Mouse (Mus musculus) retina, adult 2 months (tissue): ENCODE data around the gene Ankle1.
A peak's percentile ranks its signal among the peaks of the same experiment; 100 is the strongest.

Source experiments
- DNase-seq: peaks from one replicate; pipeline ENCODE4 v3.0.0-alpha.2; 2012; ENCODE audit warnings: low read depth, low spot score

Ankle1 gene

DNA sequence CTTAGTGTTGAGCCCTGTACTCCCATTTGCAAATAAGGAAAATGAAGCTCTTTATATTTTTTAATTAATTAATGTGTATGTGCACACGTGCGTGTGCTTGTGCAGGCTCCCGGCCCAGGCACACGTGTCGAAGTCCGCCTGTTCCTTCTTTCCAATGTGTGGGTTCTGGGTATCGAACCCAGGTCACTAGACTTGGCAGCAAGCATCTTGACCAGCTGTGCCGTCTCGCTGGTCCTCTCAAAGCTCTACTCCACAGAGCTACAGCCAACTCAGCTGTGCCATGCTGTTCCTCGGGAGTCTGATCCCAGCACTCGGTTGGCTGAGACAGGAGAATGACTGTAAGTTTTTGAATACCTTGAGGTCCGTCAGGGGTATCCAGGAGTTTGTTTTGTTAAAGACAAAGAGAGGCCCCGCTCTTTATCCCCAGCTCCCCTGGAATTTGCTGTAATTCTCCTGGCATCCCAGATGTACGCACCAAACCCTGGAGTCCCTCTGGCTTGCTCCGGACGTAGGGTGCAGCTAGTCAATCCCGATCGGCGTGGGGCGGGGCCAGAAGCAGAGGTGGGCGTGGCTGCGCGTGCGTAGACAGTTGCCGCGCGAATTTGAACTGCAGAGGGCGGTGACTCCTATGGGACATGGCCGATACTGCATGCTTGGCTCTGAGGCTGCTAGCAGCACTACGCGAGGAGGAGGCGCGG lies at the start of gene Ankle1:
Gene Ankle1, plus strand, starts transcription at position 610 of the 698 bp plus-strand sequence.
- DNase-seq, result peak; percentile 76

- DNase-seq, result no peak
Observed at GRCm38 (mm10) chr8:71358026-71358425, 47.8 kb upstream of the Ankle1 start.

- DNase-seq, result peak; percentile 80
Observed at GRCm38 (mm10) chr8:71366771-71367528, 38.9 kb upstream of the Ankle1 start, which contains the start of gene Use1. Gene Use1, plus strand, starts transcription at chr8:71366848.

DNA sequence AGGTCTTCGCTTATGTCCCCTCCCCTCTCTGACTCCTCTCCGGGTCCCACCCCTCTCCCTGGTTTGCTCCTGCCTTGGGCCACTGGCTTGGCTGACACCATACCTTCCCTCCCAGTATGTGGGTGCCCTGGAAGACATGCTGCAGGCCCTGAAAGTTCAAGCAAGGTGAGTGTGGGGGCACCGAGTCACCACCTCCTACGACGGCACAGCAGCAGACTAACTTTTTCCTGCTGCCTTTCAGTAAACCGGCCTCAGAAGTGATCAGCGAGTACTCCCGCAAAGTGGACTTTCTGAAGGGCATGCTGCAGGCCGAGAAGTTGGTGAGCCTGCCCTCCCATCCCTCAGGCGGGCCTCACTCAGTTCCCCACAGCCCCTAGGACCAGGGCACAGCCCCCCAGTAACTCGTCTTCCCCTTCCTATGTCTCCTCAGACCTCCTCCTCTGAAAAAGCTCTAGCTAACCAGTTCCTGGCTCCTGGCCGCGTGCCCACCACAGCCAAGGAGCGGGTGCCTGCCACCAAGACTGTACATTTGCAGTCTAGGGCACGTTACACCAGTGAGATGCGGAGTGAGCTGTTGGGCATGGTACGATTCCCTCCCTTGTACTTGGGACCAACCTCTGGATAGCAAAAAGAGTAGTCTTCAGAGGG lies 38.2 kb upstream of the Ankle1 start:
- DNase-seq, result no peak

- no peak for DNase-seq
Observed at GRCm38 (mm10) chr8:71368366-71368765, 37.4 kb upstream of the Ankle1 start.

DNA sequence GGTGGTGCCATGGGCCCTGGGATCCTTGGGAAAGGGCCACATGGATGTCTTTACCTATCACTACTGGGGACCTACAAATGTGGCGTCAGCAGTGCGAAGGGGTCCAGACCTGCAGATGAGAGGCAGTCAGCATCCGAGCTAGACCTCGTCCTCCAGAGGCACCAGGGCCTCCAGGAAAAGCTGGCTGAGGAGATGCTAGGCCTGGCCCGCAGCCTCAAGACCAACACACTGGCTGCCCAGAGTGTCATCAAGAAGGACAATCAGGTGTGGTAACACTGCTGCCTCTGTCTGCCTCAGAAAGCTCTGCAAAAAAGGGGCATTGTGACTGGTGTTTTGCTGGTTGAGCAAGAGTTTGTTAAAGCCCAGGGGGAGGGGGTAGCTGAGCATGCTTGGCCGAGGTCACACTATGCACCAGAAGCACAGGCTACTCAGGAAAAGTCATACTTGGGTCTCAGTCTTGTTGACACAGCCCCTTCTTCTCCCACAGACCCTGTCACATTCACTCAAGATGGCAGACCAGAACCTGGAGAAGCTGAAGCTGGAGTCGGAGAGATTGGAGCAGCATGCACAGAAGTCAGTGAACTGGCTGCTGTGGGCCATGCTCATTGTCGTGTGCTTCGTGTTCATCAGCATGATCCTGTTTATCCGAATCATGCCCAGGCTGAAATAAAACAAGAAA lies 36.6 kb upstream of the Ankle1 start:
- DNase-seq, result no peak

- no peak for DNase-seq
Observed at GRCm38 (mm10) chr8:71370711-71371235, 35.0 kb upstream of the Ankle1 start.

DNA sequence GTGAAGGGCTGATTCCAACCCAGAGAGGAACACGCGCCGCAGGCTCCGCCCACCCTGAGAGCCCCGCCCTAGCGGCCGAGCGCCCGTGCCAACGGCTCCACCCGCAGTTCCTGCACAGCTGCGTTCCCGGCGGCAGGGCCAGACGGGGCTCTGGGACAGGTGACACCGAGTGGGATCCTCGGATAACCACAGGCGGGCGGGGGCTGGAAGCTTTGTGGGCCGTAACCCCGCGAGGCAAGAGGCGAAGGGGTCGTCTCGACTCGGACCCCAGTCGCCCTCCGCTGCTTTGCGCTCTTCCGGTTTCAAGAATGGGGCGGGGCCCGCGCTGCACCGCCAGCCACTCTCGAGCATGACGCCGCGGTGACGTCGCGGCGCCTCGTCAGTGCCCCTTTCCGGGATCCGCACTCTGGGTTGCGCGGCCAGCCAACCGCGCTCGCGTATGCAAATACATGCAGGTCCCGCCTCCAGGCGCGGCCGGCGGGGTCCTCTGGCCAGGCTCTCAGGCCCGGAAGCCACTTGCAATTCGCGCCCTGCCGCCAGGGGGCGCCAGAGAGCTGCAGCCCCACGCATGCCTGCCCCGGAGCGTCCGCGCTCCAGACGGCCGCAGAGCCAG lies 34.5 kb upstream of the Ankle1 start, which contains the start of gene Ocel1:
Gene Ocel1, plus strand, starts transcription at position 63 of the 613 bp plus-strand sequence.
- DNase-seq, result peak; percentile 88

GRCm38 (mm10) chr8:71372427-71372826 lies 33.4 kb upstream of the Ankle1 start:
- no peak for DNase-seq

DNA sequence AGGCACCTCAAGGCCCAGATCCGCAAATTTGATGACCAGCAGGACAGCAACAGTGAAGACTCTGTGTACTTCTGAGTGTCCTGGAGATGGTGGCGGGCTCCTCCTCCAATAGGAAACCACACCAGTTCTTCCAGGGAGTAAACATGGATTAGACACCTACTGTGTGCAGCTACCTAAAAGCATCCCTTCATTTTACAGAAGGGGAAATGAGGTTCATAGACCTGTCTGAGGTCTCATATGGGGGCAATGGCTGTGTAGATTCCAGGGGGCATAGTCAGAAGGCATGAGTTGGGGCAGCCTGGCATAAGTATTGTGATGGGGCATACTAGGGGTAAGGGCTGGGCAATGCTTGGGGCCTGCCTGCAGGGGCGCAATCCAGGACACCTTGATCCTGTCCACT lies 32.8 kb upstream of the Ankle1 start:
- DNase-seq, result no peak

- no peak for DNase-seq
Observed at GRCm38 (mm10) chr8:71374616-71375206, 31.1 kb upstream of the Ankle1 start.

- peak; percentile 33 for DNase-seq
Observed at GRCm38 (mm10) chr8:71375581-71376422, 30.0 kb upstream of the Ankle1 start.

DNA sequence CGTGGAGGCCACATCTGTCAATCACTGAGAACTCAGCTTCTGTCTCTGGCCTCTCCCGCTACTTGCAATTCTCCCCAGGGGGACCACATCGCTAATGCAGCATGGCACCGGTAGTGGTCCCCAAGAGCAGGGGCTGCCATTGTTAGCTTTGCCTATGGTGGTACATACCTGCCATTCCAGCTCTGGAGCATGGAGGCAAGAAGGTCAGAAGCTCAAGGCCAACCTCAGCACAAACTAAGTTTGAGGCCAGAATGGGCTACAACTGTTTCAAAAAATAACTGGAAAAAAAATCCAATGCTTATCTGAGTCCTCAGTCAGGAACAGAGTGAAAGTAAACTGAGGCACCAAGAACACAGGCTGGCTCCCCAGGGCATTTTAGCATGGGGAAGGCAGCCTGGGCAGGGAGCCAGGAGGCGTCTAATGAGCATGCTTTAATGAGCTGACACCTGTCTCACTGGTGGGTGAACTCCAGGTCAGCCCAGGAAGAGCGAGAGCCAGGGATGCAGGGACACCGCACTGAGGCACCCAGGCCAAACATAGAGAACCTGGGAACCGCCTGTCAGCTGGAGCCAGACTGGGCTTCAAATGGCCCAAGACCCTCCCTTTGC lies 29.3 kb upstream of the Ankle1 start:
- DNase-seq, result no peak

GRCm38 (mm10) chr8:71379008-71379407 lies 26.8 kb upstream of the Ankle1 start:
- no peak for DNase-seq

DNA sequence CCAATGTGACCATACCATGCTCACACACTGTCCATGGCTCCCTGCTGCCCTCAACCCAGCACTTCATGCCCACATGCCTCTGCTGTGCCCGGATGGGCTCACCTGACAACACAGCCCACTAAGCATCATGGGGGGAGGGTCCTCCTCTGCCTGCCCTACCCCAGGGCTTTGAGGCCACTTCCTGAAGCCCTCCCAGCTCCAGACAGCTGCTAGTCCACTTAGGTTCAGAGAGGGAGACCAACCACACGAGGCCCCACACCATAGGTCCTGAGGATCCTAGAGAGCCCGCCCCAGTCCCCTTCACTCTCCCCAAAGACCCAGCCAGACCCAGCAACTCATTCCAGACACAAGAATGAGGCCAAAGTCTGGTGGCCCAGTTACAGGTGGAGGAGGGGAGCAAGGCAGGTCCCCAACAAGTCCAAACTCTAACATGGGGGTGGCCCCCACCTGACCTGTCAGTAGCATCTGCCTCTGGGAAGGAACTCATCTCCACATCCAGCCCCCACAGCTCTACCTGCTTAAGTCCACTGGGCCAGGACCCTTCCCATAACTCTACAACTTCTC lies 26.2 kb upstream of the Ankle1 start:
- no peak for DNase-seq

GRCm38 (mm10) chr8:71380178-71381171 lies 25.3 kb upstream of the Ankle1 start:
- no peak for DNase-seq

GRCm38 (mm10) chr8:71381421-71381970 lies 24.3 kb upstream of the Ankle1 start, which contains the start of gene Nr2f6:
Gene Nr2f6, minus strand, starts transcription at chr8:71381960.
- no peak for DNase-seq
